Mouse (Mus musculus): Measurements from ENCODE around the gene Ubl7. TPM values are rescaled to one million over a fixed set of nuclear protein-coding genes. Genes with fewer than 3 reads are reported as not detected.

The Ubl7 gene
- polyA plus RNA-seq, 1 experiment from 2014 or later, result 172 TPM

DNA sequence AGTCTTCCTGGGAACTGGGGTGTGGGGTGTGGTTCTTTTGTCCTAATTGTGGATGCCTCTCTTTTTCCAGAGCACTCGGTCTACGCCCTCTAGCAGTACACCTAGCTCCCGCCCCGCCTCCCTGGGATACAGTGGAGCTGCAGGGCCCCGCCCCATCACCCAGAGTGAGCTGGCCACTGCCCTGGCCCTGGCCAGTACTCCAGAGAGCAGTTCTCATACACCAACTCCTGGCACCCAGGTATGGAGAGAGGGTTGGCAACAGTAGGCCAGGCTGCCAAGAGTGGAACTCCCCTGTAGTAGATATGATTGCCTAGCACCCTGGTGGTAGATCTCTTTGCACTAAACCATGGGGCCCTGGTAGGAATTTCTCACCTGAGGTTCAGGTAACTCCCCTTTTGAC is 11.6 kb downstream of the Ubl7 start:
- Histone ChIP-seq H3K4me1 (replicated peaks) (no peaks in the 10 kb centered on the region), H3K36me3 (peaks cover 89% of the 10 kb centered on the region), H3K27ac (replicated peaks) (no peak overlapping the region), H3K9me3 (no peaks in the 10 kb centered on the region), H3K27me3 (no peaks in the 10 kb centered on the region), H3K4me2 (no peak overlapping the region), H3K4me3 (no peak overlapping the region), H3K9ac (no peak overlapping the region)
- 94% methylated on average over 5 of the region's 5 CpGs for WGBS
- ATAC-seq (ENCODE audit: low FRiP score, low read depth), result no peak

DNA sequence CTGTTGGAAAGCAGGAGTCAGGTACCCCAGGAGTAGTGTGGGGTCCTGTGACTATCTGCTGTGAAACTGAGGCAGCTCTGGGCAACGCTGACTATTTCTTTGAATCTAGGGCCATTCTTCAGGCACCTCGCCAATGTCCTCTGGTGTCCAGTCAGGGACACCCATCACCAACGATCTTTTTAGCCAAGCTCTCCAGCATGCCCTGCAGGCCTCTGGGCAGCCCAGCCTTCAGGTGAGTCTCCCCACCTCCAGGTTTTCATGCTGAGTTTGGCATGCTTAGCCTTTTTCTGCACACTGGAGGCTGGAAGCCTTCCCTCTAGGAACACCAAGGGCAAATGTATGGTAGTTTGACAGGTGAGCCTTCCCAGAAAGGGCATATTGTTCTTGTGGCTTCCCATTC is 12.3 kb downstream of the Ubl7 start:
- no peaks in the 10 kb centered on the region for H3K9me3 ChIP-seq
- 97% methylated on average over 3 of the region's 3 CpGs for whole genome bisulfite sequencing
- no peaks in the 10 kb centered on the region for H3K4me1 ChIP-seq (replicated peaks)
- no peak overlapping the region for H3K4me3 ChIP-seq
- H3K27me3 ChIP-seq, result no peaks in the 10 kb centered on the region
- peaks cover 90% of the 10 kb centered on the region for H3K36me3 ChIP-seq
- H3K4me2 ChIP-seq, result no peak overlapping the region
- H3K9ac ChIP-seq, result no peak overlapping the region
- H3K27ac ChIP-seq (replicated peaks), result no peak overlapping the region
- ATAC-seq (ENCODE audit: low FRiP score, low read depth), result no peak

DNA sequence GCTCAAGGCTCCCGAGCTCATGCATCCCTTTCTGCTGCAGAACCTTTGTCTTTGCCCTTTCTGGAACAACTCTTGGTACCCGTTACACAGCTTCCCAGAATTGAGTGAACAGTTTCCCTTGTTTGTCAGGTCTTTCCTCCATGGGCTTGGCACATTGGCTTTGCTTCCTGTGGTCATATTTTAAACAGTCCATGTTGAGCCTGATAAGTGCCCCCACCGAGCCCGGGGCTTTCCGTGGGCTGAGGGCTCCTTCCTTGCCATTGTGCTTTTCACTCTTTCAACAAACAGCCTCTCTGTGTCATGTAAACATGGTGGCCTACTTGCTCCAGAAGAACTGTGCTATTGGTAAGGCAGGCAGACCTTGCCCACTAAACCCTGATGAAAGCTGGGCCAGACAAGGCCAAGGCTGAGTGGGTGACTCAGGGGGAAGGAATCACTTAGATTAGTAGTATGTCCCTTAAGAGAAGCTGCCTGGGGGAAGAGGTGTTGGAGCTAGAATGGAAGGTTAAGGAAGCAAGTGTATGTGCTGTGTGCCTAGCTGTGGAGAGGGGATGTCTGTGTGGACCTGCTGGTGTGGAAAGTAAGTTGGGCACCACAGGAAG is 20.5 kb downstream of the Ubl7 start:
- Histone ChIP-seq H3K4me3 (no peak overlapping the region), H3K4me2 (no peak overlapping the region), H3K27me3 (no peaks in the 10 kb centered on the region), H3K9ac (no peak overlapping the region), H3K36me3 (peaks cover 38% of the 10 kb centered on the region), H3K4me1 (replicated peaks) (0 out of 2 replicates have a peak, but pooled peaks cover 3% of the 10 kb centered on the region), H3K27ac (replicated peaks) (no peak overlapping the region), H3K9me3 (no peaks in the 10 kb centered on the region)
- ATAC-seq (ENCODE audit: low FRiP score, low read depth), result no peak
- WGBS, result 88% methylated on average over 5 of the region's 5 CpGs

- 0 out of 2 replicates have a peak, but pooled peaks cover 3% of the 10 kb centered on the region for H3K4me1 ChIP-seq (replicated peaks)
- no peak overlapping the region for H3K27ac ChIP-seq (replicated peaks)
- H3K4me3 ChIP-seq, result no peak overlapping the region
- WGBS, result 72% methylated on average over 3 of the region's 3 CpGs
- no peaks in the 10 kb centered on the region; the same call in 1 of the 2 replicates for H3K27me3 ChIP-seq
- H3K36me3 ChIP-seq, result peaks cover 32% of the 10 kb centered on the region
- no peak overlapping the region for H3K9ac ChIP-seq
- no peak overlapping the region for H3K4me2 ChIP-seq
- no peak for ATAC-seq (ENCODE audit: low FRiP score, low read depth)
- H3K9me3 ChIP-seq, result no peaks in the 10 kb centered on the region
Measured at GRCm38 (mm10) chr9:57932253-57932652, 21.5 kb downstream of the Ubl7 start.

DNA sequence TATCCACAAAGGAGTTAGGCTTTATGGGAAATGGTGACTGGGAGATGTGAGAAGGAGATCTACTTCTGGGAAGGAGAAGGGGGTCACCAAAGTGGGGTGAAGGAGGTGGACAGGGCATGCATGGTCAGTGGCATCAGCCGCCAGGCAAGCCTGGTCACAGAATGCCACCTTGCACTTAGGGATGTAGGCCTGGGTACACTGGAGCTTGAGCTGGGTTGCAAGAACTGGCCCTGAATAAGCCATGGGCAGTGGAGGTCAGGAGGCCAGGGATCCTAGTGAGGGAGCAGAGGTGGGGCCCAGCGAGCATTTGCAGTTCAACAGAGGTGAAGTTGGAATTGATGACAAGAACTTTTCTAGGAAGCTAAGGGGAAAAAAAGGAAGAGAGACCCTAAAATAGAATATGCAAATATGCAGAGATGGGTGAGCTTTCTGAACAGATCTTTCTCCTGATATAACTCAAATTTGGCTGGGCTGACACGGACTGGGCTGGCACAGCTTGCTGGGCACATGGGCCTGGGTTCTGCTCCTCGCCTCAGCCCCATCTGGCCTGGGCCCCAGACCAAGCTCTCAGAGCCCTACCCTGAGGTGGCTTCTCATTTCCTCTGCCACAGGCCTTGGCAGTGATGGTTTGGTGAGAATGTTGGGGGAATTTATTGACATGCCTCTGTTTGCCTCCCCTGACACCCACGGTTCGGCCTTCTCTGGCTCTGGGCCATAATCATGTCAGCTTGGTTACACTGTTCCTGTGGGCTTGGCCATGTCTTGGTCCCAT is 22.2 kb downstream of the Ubl7 start:
- H3K9me3 ChIP-seq, result no peaks in the 10 kb centered on the region
- no peak overlapping the region for H3K4me3 ChIP-seq
- 0 out of 2 replicates have a peak, but pooled peaks cover 3% of the 10 kb centered on the region for H3K4me1 ChIP-seq (replicated peaks)
- WGBS, result 66% methylated on average over 6 of the region's 6 CpGs
- no peak overlapping the region for H3K9ac ChIP-seq
- H3K27me3 ChIP-seq, result no peaks in the 10 kb centered on the region; the same call in 1 of the 2 replicates
- no peak overlapping the region for H3K4me2 ChIP-seq
- no peak overlapping the region for H3K27ac ChIP-seq (replicated peaks)
- no peak for ATAC-seq (ENCODE audit: low FRiP score, low read depth)
- H3K36me3 ChIP-seq, result peaks cover 24% of the 10 kb centered on the region

DNA sequence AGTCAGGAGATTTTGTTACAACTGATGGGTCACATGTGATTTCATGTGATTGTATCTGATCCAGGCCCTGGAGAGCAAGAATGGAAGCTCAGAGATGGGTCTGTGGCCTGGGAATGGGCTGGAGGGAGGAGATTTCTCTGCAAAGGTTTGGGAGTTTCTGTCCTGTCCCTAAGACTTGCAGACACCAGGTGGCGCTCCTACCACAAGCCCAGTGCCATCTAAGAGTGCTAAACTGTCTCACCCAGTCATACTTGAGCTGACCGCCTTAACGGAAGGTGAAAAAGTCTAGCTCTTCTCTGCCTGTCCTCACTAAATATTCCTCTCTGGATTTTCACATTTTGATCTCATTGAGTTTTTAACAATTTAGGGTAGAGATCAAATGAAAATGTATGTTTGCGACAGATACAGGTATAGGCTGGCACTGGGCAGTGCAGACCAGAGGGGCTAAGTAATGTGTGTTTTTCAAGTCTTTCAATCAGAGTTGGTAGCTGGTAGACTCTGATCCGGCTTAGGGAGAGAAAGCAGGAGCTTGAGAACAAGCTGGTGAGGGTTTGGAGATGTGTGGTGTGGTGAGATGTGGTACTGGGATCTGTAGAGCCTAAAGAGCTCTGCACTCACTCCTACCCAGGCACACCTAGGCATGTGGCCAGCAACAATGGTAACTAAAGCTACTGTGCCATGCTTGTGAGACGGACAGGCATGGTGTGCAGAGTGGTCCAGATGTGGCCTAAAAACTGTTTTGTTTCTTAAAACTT is 25.1 kb downstream of the Ubl7 start:
- Histone ChIP-seq H3K4me1 (replicated peaks) (peaks cover 14% of the 10 kb centered on the region), H3K9me3 (no peaks in the 10 kb centered on the region), H3K4me2 (no peak overlapping the region), H3K4me3 (no peak overlapping the region), H3K27ac (replicated peaks) (no peak overlapping the region), H3K36me3 (no peaks in the 10 kb centered on the region), H3K27me3 (no peaks in the 10 kb centered on the region; the same call in 1 of the 2 replicates), H3K9ac (no peak overlapping the region)
- peak; percentile 39; the same call in 1 of the 2 replicates for ATAC-seq (ENCODE audit: low FRiP score, low read depth)
- WGBS, result 32% methylated on average over 6 of the region's 6 CpGs

- H3K27ac ChIP-seq (replicated peaks), result no peak overlapping the region
- H3K9ac ChIP-seq, result no peak overlapping the region
- no peaks in the 10 kb centered on the region; the same call in 1 of the 2 replicates for H3K27me3 ChIP-seq
- no peak overlapping the region for H3K4me2 ChIP-seq
- H3K4me3 ChIP-seq, result no peak overlapping the region
- H3K4me1 ChIP-seq (replicated peaks), result peaks cover 26% of the 10 kb centered on the region
- WGBS, result 84% methylated on average over 4 of the region's 4 CpGs
- no peaks in the 10 kb centered on the region for H3K36me3 ChIP-seq
- no peaks in the 10 kb centered on the region for H3K9me3 ChIP-seq
- no peak for ATAC-seq (ENCODE audit: low FRiP score, low read depth)
Measured at GRCm38 (mm10) chr9:57937171-57937570, 26.4 kb downstream of the Ubl7 start.

DNA sequence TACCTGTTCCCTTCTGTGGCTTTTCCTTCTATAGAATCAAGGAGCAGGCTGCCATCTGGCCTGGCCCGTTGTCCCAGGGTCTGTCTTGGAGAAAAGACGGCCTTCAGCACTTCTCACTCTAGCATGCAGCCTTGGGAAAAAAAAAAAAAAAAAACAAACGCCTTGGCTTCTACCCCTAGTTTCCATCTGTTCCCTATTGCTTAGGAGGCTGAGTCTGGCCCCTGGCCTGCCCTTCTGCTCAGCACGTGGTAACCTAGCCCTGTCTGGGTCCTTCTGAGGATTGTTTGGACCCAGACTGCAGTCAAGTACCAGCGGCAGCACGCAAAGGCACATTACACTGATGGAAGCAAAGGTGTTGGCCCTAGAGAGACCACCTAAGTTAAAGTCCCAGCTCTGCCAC is 26.9 kb downstream of the Ubl7 start:
- Histone ChIP-seq H3K4me3 (no peak overlapping the region), H3K9me3 (no peaks in the 10 kb centered on the region), H3K27me3 (no peaks in the 10 kb centered on the region; the same call in 1 of the 2 replicates), H3K9ac (no peak overlapping the region), H3K4me1 (replicated peaks) (peaks cover 30% of the 10 kb centered on the region), H3K36me3 (no peaks in the 10 kb centered on the region), H3K4me2 (no peak overlapping the region), H3K27ac (replicated peaks) (no peak overlapping the region)
- no peak for ATAC-seq (ENCODE audit: low FRiP score, low read depth)
- 57% methylated on average over 6 of the region's 6 CpGs for WGBS

DNA sequence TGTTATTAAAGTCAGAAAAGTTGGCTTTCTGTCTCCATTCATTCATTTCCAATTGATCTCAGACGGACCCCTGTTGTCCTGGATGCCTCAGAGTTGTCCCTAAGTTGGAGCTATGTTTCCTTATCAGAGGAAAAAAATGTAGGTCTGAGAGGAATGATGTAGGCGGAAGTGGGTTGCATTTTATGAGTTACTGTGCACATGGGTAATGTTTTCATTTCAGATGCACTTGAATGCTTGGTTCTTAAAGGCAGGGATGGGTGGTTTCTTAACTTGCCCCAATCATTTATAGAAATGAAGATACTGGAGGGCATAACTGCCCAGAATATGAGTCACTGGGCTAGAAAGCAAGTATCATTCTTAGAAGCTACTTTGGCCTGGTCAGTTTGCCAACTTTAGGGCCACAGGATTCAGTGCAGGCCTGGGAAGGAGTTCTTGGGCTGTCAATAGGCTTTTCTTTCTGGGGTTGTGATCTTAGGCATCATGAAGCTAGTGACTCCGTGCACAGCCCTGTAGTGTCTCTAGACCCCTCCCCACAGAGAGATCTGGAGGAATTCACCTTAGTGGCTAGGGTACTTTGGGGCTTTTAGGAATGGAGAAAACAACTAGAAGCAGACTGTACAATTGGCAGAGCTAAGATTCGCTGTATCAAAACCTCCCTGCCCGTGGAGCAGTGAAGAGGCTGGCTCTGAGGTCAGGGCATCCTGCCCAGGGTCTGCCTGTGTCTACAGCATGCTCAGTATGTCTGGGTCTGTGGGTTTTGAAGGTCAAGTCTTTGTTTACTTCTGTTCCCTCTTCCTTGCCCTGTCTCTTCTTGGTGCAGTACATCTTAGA is 27.7 kb downstream of the Ubl7 start:
- H3K4me2 ChIP-seq, result peak overlapping the region; percentile 65; the same call in 1 of the 2 replicates
- H3K27ac ChIP-seq (replicated peaks), result no peak overlapping the region
- H3K9me3 ChIP-seq, result no peaks in the 10 kb centered on the region
- no peaks in the 10 kb centered on the region for H3K36me3 ChIP-seq
- no peak for ATAC-seq (ENCODE audit: low FRiP score, low read depth)
- H3K27me3 ChIP-seq, result no peaks in the 10 kb centered on the region; the same call in 1 of the 2 replicates
- peaks cover 37% of the 10 kb centered on the region for H3K4me1 ChIP-seq (replicated peaks)
- H3K4me3 ChIP-seq, result no peak overlapping the region
- WGBS, result 75% methylated on average over 5 of the region's 5 CpGs
- H3K9ac ChIP-seq, result no peak overlapping the region

- Histone ChIP-seq H3K4me3 (peak within 1 kb of the TSS; percentile 93), H3K4me1 (replicated peaks) (peaks cover 41% of the 10 kb centered on the region), H3K27me3 (no peaks in the 10 kb centered on the region; the same call in 1 of the 2 replicates), H3K36me3 (no peaks in the 10 kb centered on the region), H3K9ac (peak within 1 kb of the TSS; percentile 86), H3K9me3 (no peaks in the 10 kb centered on the region), H3K27ac (replicated peaks) (peak within 1 kb of the TSS; percentile 94), H3K4me2 (peak within 1 kb of the TSS; percentile 65)
- peak; percentile 84 for ATAC-seq (ENCODE audit: low FRiP score, low read depth)
- WGBS, result 1% methylated on average over 58 of the region's 60 CpGs
Measured at GRCm38 (mm10) chr9:57939431-57940348, 28.9 kb downstream of the Ubl7 start, which contains the start of gene Sema7a. Sema7a (plus strand) TSS chr9:57940112.

Measured in hindbrain, embryonic 15.5 days (tissue).